Mouse (Mus musculus): ENCODE results near the gene Dusp1. TPM values are rescaled to one million over a fixed set of nuclear protein-coding genes. Genes with fewer than 3 reads are reported as not detected.
A peak's percentile ranks its signal among the peaks of the same experiment; 100 is the strongest.

Dusp1 gene
- polyA plus RNA-seq, 1 experiment from 2014 or later = 33.0 TPM

DNA sequence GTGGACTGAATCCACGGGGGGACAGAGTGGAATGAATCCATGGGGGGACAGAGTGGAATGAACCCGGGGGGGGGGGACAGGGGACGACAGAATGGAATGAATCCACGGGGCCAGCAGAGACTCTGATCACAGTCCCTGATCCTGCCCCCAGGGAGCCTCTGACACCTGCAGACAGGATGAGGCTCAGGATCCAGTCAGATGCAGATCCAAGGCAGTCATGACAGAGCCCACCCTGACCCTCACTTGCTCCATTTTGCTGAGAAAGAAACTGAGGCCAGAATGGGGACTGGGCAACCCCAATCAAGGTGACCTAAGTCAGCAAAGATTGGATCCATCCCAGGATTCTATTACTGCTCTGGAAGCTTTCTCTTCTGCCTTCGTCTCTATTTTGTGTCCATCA lies 13.4 kb downstream of the Dusp1 start:
- Histone ChIP-seq H3K27ac (no peak overlapping the region), H3K9me3 (replicated peaks) (no peaks in the 10 kb centered on the region), H3K4me3 (no peak overlapping the region), H3K4me2 (replicated peaks) (no peak overlapping the region), H3K9ac (no peak overlapping the region), H3K36me3 (no peaks in the 10 kb centered on the region), H3K4me1 (no peaks in the 10 kb centered on the region), H3K27me3 (peaks cover 11% of the 10 kb centered on the region)
- WGBS = 3% methylated on average over 3 of the region's 5 CpGs
- no peak for ATAC-seq (ENCODE audit: low FRiP score)

DNA sequence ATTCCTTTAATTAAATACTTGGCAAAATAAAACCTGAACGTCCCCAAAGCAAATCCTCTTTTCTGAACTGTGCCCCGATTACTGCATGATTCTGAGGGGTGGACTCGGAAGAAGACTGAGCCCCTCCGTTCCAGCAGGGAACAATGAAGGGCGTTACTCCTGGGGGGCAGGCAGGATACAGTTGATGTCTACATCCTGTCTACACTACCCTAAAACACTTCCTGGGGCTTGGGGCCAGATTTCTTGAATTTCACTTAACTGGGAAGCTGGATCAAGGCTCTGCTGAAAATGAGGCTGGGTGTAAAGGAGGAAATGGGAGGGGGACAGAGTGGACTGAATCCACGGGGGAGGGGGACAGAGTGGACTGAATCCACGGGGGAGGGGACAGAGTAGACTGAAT lies 14.2 kb downstream of the Dusp1 start:
- H3K27me3 ChIP-seq = peaks cover 11% of the 10 kb centered on the region
- no peak overlapping the region for H3K27ac ChIP-seq
- H3K4me1 ChIP-seq = no peaks in the 10 kb centered on the region
- H3K9ac ChIP-seq = no peak overlapping the region
- no peak for ATAC-seq (ENCODE audit: low FRiP score)
- H3K9me3 ChIP-seq (replicated peaks) = no peaks in the 10 kb centered on the region
- H3K4me3 ChIP-seq = no peak overlapping the region
- 40% methylated on average over 6 of the region's 7 CpGs for WGBS
- H3K4me2 ChIP-seq (replicated peaks) = no peak overlapping the region
- H3K36me3 ChIP-seq = no peaks in the 10 kb centered on the region

DNA sequence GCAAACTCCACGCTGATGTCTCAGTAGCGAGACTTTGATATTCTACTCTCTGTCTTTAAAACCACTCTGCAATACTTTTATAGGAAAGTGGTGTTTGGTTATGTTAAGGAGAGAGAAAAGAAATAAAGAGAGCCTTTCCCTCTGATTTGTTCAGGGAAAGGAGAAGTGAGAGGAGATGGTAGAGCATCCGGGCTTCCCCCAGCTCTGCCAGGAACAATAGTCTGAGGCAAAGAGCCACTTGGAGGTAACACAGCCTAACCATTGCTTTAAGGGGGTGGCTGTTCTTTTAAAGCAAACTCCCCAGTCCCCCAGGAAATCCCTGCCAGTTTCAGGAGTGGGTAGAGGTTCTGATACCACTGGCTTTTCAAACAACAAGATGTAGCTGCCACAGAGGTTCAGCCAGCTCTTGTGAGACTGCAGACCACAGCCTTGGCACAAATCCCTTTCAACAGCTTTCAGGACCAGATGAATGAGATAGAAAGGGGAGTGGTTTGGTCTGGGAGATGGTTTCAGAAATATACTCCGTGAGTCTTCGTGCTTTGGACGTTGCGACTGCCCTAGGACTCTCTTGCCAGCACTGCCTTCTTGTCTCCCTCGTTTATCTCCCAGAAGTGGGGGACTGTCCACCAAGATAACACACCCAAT lies 17.5 kb downstream of the Dusp1 start:
- Histone ChIP-seq H3K9ac (no peak overlapping the region), H3K36me3 (no peaks in the 10 kb centered on the region), H3K4me3 (no peak overlapping the region), H3K4me2 (replicated peaks) (no peak overlapping the region), H3K9me3 (replicated peaks) (no peaks in the 10 kb centered on the region), H3K4me1 (no peaks in the 10 kb centered on the region), H3K27ac (no peak overlapping the region), H3K27me3 (0 out of 2 replicates have a peak, but pooled peaks cover 6% of the 10 kb centered on the region)
- ATAC-seq (ENCODE audit: low FRiP score) = no peak
- 86% methylated on average over 8 of the region's 8 CpGs for WGBS

- no peak for ATAC-seq (ENCODE audit: low FRiP score)
- no peak overlapping the region for H3K4me2 ChIP-seq (replicated peaks)
- H3K27ac ChIP-seq = 0 out of 2 replicates have a peak overlapping the region, but pooled peaks have one; percentile 5
- H3K9me3 ChIP-seq (replicated peaks) = no peaks in the 10 kb centered on the region
- no peaks in the 10 kb centered on the region for H3K36me3 ChIP-seq
- no peaks in the 10 kb centered on the region for H3K4me1 ChIP-seq
- H3K4me3 ChIP-seq = no peak overlapping the region
- H3K27me3 ChIP-seq = no peaks in the 10 kb centered on the region
- no peak overlapping the region for H3K9ac ChIP-seq
- WGBS = 85% methylated on average over 5 of the region's 5 CpGs
Observed at GRCm38 (mm10) chr17:26540083-26540482, 21.8 kb downstream of the Dusp1 start.

GRCm38 (mm10) chr17:26537722-26538471 lies 24.0 kb downstream of the Dusp1 start:
- 41% methylated on average over 6 of the region's 6 CpGs for WGBS
- no peaks in the 10 kb centered on the region for H3K4me1 ChIP-seq
- no peak overlapping the region for H3K9ac ChIP-seq
- no peak for ATAC-seq (ENCODE audit: low FRiP score)
- no peaks in the 10 kb centered on the region for H3K9me3 ChIP-seq (replicated peaks)
- no peaks in the 10 kb centered on the region for H3K27me3 ChIP-seq
- H3K4me2 ChIP-seq (replicated peaks) = no peak overlapping the region
- H3K27ac ChIP-seq = no peak overlapping the region
- H3K4me3 ChIP-seq = no peak overlapping the region
- H3K36me3 ChIP-seq = no peaks in the 10 kb centered on the region

GRCm38 (mm10) chr17:26535251-26536136 lies 26.4 kb downstream of the Dusp1 start:
- Histone ChIP-seq H3K9me3 (replicated peaks) (no peaks in the 10 kb centered on the region), H3K36me3 (no peaks in the 10 kb centered on the region), H3K4me1 (peaks cover 2% of the 10 kb centered on the region; the same call in 1 of the 2 replicates), H3K4me3 (no peak overlapping the region), H3K27ac (no peak overlapping the region; the same call in 1 of the 2 replicates), H3K4me2 (replicated peaks) (no peak overlapping the region), H3K9ac (no peak overlapping the region), H3K27me3 (no peaks in the 10 kb centered on the region)
- WGBS = 84% methylated on average over 7 of the region's 7 CpGs
- no peak for ATAC-seq (ENCODE audit: low FRiP score)

DNA sequence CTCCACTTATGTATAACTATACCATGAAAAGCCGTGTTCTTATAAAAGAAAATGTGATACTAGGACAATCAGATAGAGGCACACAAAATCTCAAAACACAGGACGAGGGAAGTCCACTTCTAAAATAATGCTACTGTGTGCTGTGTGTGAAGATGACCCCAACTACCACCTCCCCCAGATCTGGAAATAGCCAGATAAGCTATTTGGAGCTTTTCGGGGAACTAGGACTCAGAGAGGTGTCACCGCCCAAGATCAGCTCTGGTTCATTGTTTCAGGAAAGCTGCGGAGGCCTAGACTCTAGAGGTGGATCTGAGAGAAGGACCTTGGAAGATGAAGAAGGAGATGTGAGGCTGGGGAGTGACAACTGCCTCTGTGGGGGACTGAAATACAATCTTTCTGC lies 27.2 kb downstream of the Dusp1 start:
- Histone ChIP-seq H3K4me1 (peaks cover 4% of the 10 kb centered on the region; the same call in 1 of the 2 replicates), H3K9me3 (replicated peaks) (no peaks in the 10 kb centered on the region), H3K9ac (no peak overlapping the region), H3K27me3 (no peaks in the 10 kb centered on the region), H3K27ac (no peak overlapping the region), H3K4me2 (replicated peaks) (no peak overlapping the region), H3K4me3 (no peak overlapping the region), H3K36me3 (no peaks in the 10 kb centered on the region)
- ATAC-seq (ENCODE audit: low FRiP score) = no peak
- 90% methylated on average over 5 of the region's 5 CpGs for WGBS

GRCm38 (mm10) chr17:26533871-26534372 lies 28.0 kb downstream of the Dusp1 start:
- Histone ChIP-seq H3K4me2 (replicated peaks) (no peak overlapping the region), H3K27ac (no peak overlapping the region), H3K4me1 (peaks cover 4% of the 10 kb centered on the region; the same call in 1 of the 2 replicates), H3K4me3 (no peak overlapping the region), H3K9ac (no peak overlapping the region), H3K27me3 (no peaks in the 10 kb centered on the region), H3K9me3 (replicated peaks) (no peaks in the 10 kb centered on the region), H3K36me3 (no peaks in the 10 kb centered on the region)
- ATAC-seq (ENCODE audit: low FRiP score) = no peak
- 84% methylated on average over 5 of the region's 5 CpGs for WGBS

DNA sequence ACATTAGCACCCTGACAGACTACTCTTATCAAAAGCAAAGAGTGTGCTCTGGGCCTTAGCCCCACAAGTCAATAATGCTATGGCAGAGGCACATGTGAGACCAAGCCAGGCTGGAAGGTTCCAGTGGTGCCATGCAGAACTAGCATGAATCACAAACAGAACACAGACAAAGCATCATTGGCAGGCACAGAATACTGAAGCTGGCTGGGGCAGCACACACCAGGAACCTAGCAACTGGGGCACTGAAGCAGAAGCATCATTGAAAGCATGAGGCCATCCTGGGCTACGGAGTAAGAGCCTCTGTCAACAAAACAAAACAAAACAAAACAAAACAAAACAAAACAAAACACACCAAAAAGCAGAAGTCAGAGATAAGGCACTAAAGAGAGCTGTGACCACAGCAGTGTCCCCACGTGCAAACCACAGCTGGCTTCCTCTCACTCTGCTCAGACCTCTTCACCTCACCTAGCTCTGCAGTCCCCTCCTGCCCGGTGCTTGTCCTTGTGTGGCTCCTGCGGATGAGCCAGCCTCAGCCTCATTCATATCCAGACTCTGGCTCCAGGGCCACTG lies 29.4 kb downstream of the Dusp1 start:
- no peak for ATAC-seq (ENCODE audit: low FRiP score)
- WGBS = 66% methylated on average over 4 of the region's 4 CpGs
- no peaks in the 10 kb centered on the region for H3K36me3 ChIP-seq

DNA sequence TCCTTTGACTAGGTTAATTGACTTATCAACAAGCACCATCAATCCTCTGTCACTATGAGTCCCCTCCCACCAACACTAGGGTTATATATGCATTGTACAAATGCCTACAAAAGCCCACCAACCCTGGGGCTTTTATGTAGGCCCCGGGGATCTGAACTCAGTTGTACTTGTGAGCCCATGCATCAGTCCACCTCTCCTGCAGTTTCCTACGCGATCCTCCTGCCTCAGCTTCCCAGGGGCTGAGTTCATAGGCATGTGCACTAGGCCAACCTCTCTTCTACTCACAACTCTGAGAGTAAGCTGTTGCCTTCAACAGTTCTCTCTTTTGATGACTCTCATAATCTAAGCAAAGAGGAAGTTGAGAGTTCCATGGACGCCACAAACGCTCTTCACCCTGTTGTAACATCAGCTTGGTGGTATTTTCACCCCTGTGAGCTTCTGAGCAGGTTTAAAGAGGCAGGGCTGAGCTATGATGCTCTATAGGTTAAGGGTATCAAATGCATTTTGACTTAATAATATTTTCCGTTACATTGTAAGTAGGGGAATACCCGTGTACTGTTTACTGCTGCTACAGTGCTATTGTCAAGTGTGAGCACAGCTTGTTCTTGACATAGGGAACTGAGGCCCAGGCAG lies 30.4 kb downstream of the Dusp1 start:
- H3K9me3 ChIP-seq (replicated peaks) = no peaks in the 10 kb centered on the region
- H3K4me3 ChIP-seq = no peak overlapping the region
- no peaks in the 10 kb centered on the region for H3K27me3 ChIP-seq
- H3K27ac ChIP-seq = no peak overlapping the region
- H3K4me2 ChIP-seq (replicated peaks) = no peak overlapping the region
- ATAC-seq (ENCODE audit: low FRiP score) = no peak
- no peaks in the 10 kb centered on the region for H3K36me3 ChIP-seq
- 87% methylated on average over 7 of the region's 7 CpGs for WGBS
- no peak overlapping the region for H3K9ac ChIP-seq
- H3K4me1 ChIP-seq = peaks cover 4% of the 10 kb centered on the region; the same call in 1 of the 2 replicates

More for the DNA sequence above, 29.4 kb downstream of the Dusp1 start:
- H3K27me3 ChIP-seq = no peaks in the 10 kb centered on the region
- H3K9ac ChIP-seq = no peak overlapping the region
- H3K4me2 ChIP-seq (replicated peaks) = no peak overlapping the region
- no peak overlapping the region for H3K27ac ChIP-seq
- peaks cover 4% of the 10 kb centered on the region; the same call in 1 of the 2 replicates for H3K4me1 ChIP-seq
- H3K4me3 ChIP-seq = no peak overlapping the region
- H3K9me3 ChIP-seq (replicated peaks) = no peaks in the 10 kb centered on the region

DNA sequence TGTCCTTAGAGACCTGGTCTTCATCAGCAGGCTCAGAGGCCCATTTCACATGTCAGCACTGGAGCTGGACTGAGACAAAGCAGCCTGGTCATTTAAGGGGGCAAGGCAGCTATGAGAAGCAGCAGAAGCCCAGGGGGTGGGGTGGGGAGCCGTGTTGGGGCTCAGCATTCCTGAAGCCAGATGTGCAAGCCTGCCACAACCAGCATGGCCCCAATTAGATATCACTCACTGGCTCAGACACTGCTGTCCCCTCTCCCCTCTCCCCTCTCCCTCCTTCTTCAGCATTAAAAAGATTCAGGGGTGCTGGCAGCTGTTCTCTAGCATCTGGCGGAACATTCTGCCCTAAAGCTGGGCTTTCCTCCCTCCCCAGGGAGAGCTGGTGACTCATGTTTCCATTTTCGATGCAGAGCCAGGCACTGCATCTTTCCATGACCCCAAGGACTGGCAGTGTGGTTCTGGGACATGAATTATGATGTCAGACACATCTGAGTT lies 31.3 kb downstream of the Dusp1 start:
- H3K4me2 ChIP-seq (replicated peaks) = no peak overlapping the region
- no peaks in the 10 kb centered on the region for H3K36me3 ChIP-seq
- H3K4me1 ChIP-seq = peaks cover 4% of the 10 kb centered on the region; the same call in 1 of the 2 replicates
- 43% methylated on average over 3 of the region's 3 CpGs for WGBS
- no peak overlapping the region for H3K4me3 ChIP-seq
- H3K27ac ChIP-seq = no peak overlapping the region
- ATAC-seq (ENCODE audit: low FRiP score) = no peak
- H3K9me3 ChIP-seq (replicated peaks) = no peaks in the 10 kb centered on the region
- H3K27me3 ChIP-seq = no peaks in the 10 kb centered on the region
- H3K9ac ChIP-seq = no peak overlapping the region
